Mouse (Mus musculus) T-cell, adult 2 months (primary cell): ENCODE results near the gene Lztr1.
A peak's percentile ranks its signal among the peaks of the same experiment; 100 is the strongest.

ENCODE experiments used
- DNase-seq: peaks from one replicate; pipeline ENCODE4 v3.0.0; 2022; ENCODE audit warnings: low spot score

The Lztr1 gene

GRCm38 (mm10) chr16:17557947-17558480 is 49.5 kb downstream of the Lztr1 start:
- peak; percentile 47 for DNase-seq

- DNase-seq, result no peak
Observed at GRCm38 (mm10) chr16:17558811-17559210, 50.3 kb downstream of the Lztr1 start.

GRCm38 (mm10) chr16:17559396-17560027 is 51.0 kb downstream of the Lztr1 start:
- DNase-seq, result no peak

- DNase-seq, result no peak
Observed at GRCm38 (mm10) chr16:17561128-17561750, 52.8 kb downstream of the Lztr1 start, which contains the start of gene Lrrc74b. Gene Lrrc74b (minus strand): TSS chr16:17561247.

GRCm38 (mm10) chr16:17561751-17562208 is 53.3 kb downstream of the Lztr1 start, which contains the start of gene P2rx6:
Gene P2rx6 (plus strand): TSS chr16:17561885.
- no peak for DNase-seq

DNA sequence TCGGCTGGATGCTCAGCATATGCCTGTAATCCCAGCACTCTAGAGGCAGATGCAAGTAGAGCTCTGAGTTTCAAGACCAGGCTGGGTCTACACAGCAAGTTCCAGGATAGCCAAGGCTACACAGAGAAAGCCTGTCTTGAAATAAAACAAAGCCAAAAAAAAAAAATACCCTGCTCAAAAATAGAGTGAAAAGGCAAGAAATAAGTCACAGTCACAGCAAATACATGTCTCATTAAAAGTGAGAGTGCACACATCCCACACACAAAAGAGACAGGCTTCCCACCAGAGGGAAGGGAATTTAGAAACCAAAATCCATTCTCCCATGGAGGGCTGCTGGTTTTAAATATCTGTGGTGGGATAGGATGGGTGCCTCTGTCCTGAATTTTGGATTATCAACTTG is 55.1 kb downstream of the Lztr1 start:
- DNase-seq, result no peak

- no peak for DNase-seq
Observed at GRCm38 (mm10) chr16:17564221-17564620, 55.7 kb downstream of the Lztr1 start.

DNA sequence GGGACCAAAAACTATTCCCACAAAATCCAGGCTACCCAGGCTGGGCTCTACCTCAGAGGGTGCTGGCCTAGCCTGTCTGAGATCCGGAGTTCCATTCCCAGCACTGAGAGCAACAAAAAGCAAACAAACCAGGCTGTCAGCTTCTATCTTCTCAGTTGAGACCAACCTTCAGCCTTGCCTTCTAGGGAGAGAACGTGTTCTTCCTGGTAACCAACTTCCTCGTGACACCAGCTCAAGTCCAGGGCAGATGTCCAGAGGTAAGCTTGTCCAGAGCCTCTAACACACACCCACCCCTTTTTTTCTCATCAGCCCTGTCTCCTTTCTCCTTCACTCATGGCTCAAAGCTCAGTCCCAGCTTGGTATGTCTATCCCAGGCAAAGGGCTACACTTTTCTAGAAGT is 56.3 kb downstream of the Lztr1 start:
- DNase-seq, result no peak

DNA sequence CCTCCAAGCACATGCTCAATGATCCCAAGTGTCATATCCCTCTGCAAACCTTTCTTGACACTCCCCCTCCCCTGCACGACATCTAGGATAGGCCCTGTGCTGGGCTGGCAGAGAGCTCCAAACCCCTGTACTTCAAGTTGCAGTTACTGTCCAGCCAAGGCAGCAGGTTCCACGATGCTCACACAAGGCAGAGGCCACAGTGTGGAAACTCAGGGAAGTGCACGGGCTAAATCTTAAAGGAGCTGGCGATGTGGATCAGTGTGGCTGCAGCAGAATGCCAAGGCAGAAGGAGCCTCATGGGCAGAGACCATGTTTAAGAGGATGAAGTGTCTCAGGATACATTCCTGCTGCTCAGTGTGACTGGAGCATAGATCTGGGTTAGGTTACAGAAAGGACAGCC is 57.7 kb downstream of the Lztr1 start:
- no peak for DNase-seq
